Mouse (Mus musculus): ENCODE results near the gene Cidec. TPM values are rescaled to one million over a fixed set of nuclear protein-coding genes. Genes with fewer than 3 reads are reported as not detected.

The Cidec gene
- not detected in 2 replicates for polyA plus RNA-seq (2015; fragmentation: Nextera tagmentation; extraction: Ambion mirVana)

DNA sequence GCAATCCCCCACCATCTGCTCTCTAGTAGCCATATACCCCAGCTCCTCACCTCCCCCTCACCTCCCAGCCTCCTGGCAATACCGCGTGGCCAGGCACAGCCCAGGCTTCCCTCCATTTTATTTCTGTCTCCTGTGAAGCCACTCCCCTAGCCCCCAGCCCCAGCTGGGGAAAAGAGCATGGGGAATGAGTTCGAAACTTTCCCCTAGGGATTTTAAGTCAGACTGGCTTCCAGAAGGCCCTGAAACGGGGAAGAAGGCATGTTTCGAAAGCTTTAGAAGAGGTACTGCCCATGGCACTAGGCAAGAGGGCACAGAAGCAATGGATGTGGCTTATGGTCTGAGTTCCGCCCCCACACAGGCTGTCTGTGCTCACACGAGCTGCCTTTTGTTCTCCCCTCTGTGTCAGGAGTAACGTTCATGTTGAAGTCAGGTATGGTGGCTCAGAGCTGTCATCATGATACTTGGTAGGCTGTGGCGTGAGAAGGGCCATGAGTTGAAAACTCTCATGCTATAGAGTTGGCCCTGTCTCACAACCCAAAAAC lies at the start of gene Cidec:
Gene Cidec (minus strand): TSS at position 97 of the 542 bp plus-strand sequence.
- Histone ChIP-seq H3K4me2 (no peak within 1 kb of the TSS), H3K9ac (no peak within 1 kb of the TSS), H3K4me3 (no peak within 1 kb of the TSS), H3K27me3 (replicated peaks) (0 out of 2 replicates have a peak, but pooled peaks cover 3% of the 10 kb centered on the region), H3K4me1 (no peaks in the 10 kb centered on the region), H3K9me3 (no peaks in the 10 kb centered on the region), H3K36me3 (replicated peaks) (no peaks in the 10 kb centered on the region), H3K27ac (no peak within 1 kb of the TSS)
- no peak for ATAC-seq (replicated peaks)
- 84% methylated on average over 9 of the region's 9 CpGs for WGBS

- peaks cover 6% of the 10 kb centered on the region; the same call in 1 of the 2 replicates for H3K36me3 ChIP-seq (replicated peaks)
- peak overlapping the region; percentile 92 for H3K4me2 ChIP-seq
- H3K4me3 ChIP-seq, result peak overlapping the region; percentile 65
- peak overlapping the region; percentile 83 for H3K27ac ChIP-seq
- peak overlapping the region; percentile 83 for H3K9ac ChIP-seq
- 0 out of 2 replicates have a peak, but pooled peaks cover 3% of the 10 kb centered on the region for H3K27me3 ChIP-seq (replicated peaks)
- H3K9me3 ChIP-seq, result no peaks in the 10 kb centered on the region
- peak; percentile 67 for ATAC-seq (replicated peaks)
- peaks cover 43% of the 10 kb centered on the region for H3K4me1 ChIP-seq
- WGBS, result 6% methylated on average over 10 of the region's 10 CpGs
Observed at GRCm38 (mm10) chr6:113483729-113484128, 48.2 kb upstream of the Cidec start.

DNA sequence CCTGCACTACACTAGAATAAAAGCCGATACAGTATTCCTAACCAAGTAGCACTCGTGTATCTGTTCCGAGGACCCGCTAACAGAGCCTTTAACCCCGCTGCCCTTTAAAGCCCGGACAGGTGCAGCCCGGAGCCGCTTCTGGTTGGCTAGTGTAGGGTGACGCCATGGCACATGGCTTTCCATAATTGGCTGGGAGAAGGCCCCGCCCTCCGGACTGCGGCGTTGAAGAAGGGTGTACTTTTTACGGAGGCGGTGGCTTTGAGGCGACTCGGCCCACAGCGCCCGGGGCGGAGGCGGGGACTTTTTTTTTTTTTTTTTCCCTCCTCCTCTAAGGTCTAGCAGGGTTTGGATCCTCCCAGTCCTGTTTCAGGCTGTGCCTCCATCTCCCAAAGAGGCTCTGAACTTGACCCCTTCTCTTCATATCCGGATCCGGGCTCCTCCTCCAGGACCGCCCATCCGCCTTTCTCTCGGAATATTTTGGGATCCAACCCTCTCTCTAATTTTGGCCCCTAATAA lies 47.6 kb upstream of the Cidec start, which contains the start of gene Creld1:
Gene Creld1 (plus strand): TSS at position 198 of the 516 bp plus-strand sequence.
- H3K9me3 ChIP-seq, result no peaks in the 10 kb centered on the region

DNA sequence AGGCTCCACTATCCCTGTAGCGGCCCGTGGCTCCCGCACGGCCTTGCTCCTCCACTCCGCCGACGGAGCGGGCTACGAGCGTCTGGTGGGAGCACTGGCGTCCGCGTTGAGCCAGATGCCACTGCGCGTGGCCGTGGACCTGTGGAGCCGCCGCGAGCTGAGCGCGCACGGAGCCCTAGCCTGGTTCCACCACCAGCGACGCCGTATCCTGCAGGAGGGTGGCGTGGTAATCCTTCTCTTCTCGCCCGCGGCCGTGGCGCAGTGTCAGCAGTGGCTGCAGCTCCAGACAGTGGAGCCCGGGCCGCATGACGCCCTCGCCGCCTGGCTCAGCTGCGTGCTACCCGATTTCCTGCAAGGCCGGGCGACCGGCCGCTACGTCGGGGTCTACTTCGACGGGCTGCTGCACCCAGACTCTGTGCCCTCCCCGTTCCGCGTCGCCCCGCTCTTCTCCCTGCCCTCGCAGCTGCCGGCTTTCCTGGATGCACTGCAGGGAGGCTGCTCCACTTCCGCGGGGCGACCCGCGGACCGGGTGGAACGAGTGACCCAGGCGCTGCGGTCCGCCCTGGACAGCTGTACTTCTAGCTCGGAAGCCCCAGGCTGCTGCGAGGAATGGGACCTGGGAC lies 47.0 kb upstream of the Cidec start:
- Histone ChIP-seq H3K4me1 (peaks cover 43% of the 10 kb centered on the region), H3K9me3 (no peaks in the 10 kb centered on the region), H3K36me3 (replicated peaks) (no peaks in the 10 kb centered on the region), H3K27ac (peak overlapping the region; percentile 83), H3K4me2 (peak overlapping the region; percentile 92), H3K4me3 (peak overlapping the region; percentile 65), H3K9ac (peak overlapping the region; percentile 83), H3K27me3 (replicated peaks) (0 out of 2 replicates have a peak, but pooled peaks cover 3% of the 10 kb centered on the region)
- WGBS, result under 1% methylated on average over 63 of the region's 65 CpGs
- peak; percentile 66 for ATAC-seq (replicated peaks)

More for the DNA sequence above, 47.6 kb upstream of the Cidec start, which contains the start of gene Creld1:
- Histone ChIP-seq H3K4me2 (peak within 1 kb of the TSS; percentile 92), H3K4me3 (peak within 1 kb of the TSS; percentile 65), H3K27ac (peak within 1 kb of the TSS; percentile 83), H3K9ac (peak within 1 kb of the TSS; percentile 83), H3K27me3 (replicated peaks) (0 out of 2 replicates have a peak, but pooled peaks cover 3% of the 10 kb centered on the region), H3K36me3 (replicated peaks) (0 out of 2 replicates have a peak, but pooled peaks cover 4% of the 10 kb centered on the region), H3K4me1 (peaks cover 43% of the 10 kb centered on the region)
- WGBS, result under 1% methylated on average over 26 of the region's 26 CpGs
- peak; percentile 98 for ATAC-seq (replicated peaks)

DNA sequence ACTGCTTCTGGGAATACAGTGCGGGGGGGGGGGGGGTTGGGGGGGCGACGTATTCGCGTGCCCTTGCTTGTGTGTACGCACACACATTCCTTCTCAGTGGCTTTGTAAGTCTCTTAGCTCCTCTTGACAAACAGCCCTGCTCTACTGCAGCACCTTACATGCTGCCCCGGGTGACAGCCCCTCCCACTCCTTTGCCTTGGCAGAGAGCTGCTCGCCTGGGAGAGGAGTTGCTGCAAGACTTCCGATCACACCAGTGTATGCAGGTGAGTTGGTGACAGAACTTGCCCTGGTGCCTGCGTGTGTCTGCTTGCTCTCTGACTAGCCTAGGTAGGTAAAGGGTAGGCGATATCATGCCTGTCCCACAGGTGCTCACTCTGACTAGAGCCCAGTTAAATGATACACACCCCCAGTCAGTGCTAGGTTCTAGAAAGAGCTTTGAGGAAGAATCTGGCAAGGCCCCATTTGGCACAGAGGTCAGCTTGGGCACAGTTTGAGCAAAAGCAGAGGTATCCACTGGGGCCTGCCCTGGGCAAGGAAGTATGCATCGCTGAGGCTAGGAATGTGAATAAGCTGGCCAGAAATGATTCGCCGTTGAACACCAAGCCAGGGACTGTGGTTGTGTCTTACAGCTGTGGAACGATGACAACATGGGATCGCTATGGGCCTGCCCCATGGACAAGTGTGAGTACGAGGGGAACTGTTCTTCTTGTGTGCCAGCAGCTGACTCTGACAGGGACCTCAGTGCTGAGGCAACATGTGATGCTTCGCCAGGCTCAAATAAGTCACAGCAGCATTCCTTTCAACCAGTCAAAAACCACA lies 45.2 kb upstream of the Cidec start:
- H3K9ac ChIP-seq, result no peak overlapping the region
- no peak overlapping the region for H3K4me3 ChIP-seq
- H3K27ac ChIP-seq, result no peak overlapping the region
- H3K27me3 ChIP-seq (replicated peaks), result 0 out of 2 replicates have a peak, but pooled peaks cover 3% of the 10 kb centered on the region
- H3K4me2 ChIP-seq, result no peak overlapping the region
- H3K4me1 ChIP-seq, result peaks cover 34% of the 10 kb centered on the region
- 69% methylated on average over 18 of the region's 18 CpGs for WGBS
- ATAC-seq (replicated peaks), result no peak
- no peaks in the 10 kb centered on the region for H3K36me3 ChIP-seq (replicated peaks)
- H3K9me3 ChIP-seq, result no peaks in the 10 kb centered on the region

DNA sequence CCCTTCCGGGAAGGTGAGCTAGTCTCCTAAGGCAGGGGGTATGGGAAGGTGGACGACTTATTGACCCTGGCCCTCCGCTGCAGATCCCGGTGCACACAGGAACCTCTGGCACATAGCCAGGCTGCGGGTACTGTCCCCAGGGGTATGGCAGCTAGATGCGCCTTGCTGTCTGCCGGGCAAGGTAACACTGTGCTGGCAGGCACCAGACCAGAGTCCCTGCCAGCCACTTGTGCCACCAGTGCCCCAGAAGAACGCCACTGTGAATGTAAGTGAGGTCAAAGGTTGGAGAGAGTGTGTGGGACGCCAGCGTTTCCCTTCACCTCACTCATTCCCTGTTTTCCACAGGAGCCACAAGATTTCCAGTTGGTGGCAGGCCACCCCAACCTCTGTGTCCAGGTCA lies 43.3 kb upstream of the Cidec start:
- no peaks in the 10 kb centered on the region for H3K36me3 ChIP-seq (replicated peaks)
- ATAC-seq (replicated peaks), result no peak
- no peak overlapping the region for H3K4me2 ChIP-seq
- 0 out of 2 replicates have a peak, but pooled peaks cover 3% of the 10 kb centered on the region for H3K27me3 ChIP-seq (replicated peaks)
- H3K9ac ChIP-seq, result no peak overlapping the region
- no peak overlapping the region for H3K27ac ChIP-seq
- peaks cover 16% of the 10 kb centered on the region for H3K4me1 ChIP-seq
- no peaks in the 10 kb centered on the region for H3K9me3 ChIP-seq
- no peak overlapping the region for H3K4me3 ChIP-seq
- 86% methylated on average over 10 of the region's 10 CpGs for WGBS

DNA sequence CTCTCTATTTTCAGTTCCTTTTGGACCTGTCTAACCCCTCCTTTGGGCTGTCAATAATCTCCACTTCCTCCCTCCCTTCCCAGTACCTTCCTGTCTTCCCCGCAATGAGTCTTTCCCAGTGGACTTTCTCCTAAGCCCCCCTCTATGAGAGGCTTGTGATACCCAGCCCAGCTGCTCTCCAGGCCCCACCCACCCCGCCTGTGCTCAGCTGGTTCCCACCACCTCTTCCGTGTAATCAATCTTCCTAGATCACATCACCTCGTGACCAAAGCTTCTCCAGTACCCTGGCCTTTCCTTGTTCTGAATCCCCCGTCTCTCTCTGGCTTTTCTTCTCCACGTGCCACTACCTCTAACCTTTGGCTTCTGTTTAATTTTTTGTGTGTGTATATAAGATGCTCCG lies 41.8 kb upstream of the Cidec start:
- Histone ChIP-seq H3K36me3 (replicated peaks) (no peaks in the 10 kb centered on the region), H3K27ac (no peak overlapping the region), H3K27me3 (replicated peaks) (0 out of 2 replicates have a peak, but pooled peaks cover 3% of the 10 kb centered on the region), H3K9ac (no peak overlapping the region), H3K9me3 (no peaks in the 10 kb centered on the region), H3K4me2 (no peak overlapping the region), H3K4me1 (peaks cover 9% of the 10 kb centered on the region), H3K4me3 (no peak overlapping the region)
- WGBS, result 58% methylated on average over 7 of the region's 7 CpGs
- no peak for ATAC-seq (replicated peaks)

DNA sequence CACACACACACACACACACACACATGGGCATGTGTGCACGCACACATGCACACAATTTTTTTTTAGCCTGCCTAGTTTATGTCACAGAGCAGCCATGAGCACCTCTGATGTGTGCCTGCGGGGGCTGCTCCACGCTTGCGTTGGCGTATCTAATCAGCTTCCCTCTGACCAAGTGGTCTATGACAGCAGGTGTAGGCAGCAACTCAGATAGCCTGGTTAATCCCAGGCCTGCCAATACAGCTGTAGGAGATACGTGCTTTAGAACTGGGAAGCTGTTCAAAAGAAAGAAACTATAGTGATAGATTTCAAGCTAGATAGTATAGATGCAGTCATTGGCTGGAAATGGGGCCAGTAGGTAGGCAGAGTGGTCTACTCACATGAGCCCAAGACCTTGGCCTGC lies 38.2 kb upstream of the Cidec start:
- Histone ChIP-seq H3K4me3 (no peak overlapping the region), H3K27ac (no peak overlapping the region), H3K36me3 (replicated peaks) (no peaks in the 10 kb centered on the region), H3K27me3 (replicated peaks) (peaks cover 24% of the 10 kb centered on the region), H3K4me1 (peaks cover 12% of the 10 kb centered on the region), H3K9ac (no peak overlapping the region), H3K9me3 (no peaks in the 10 kb centered on the region), H3K4me2 (no peak overlapping the region)
- 73% methylated on average over 6 of the region's 6 CpGs for WGBS
- ATAC-seq (replicated peaks), result no peak

DNA sequence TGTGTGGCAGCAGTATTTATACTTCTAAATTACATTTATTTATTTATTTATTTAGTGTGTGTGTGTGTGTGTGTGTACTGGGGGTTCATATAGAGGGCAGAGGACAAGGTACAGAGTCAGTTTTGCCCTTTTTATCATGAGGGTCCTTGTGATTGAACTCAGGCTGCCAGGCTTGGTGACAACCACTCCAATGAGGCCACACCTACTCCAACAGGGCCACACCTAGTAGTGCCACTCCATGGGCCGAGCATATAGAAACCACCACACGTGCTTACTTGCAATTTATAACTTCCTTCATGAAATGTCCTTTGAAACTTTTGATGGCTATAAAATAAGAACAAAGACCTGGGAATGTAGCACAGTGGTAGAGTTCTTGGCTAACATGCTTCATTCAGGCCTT lies 37.7 kb upstream of the Cidec start:
- Histone ChIP-seq H3K4me3 (no peak overlapping the region), H3K27ac (no peak overlapping the region), H3K9ac (no peak overlapping the region), H3K27me3 (replicated peaks) (peaks cover 24% of the 10 kb centered on the region), H3K9me3 (no peaks in the 10 kb centered on the region), H3K36me3 (replicated peaks) (no peaks in the 10 kb centered on the region), H3K4me1 (peaks cover 12% of the 10 kb centered on the region), H3K4me2 (no peak overlapping the region)
- no peak for ATAC-seq (replicated peaks)
- 85% methylated on average over 2 of the region's 2 CpGs for WGBS

DNA sequence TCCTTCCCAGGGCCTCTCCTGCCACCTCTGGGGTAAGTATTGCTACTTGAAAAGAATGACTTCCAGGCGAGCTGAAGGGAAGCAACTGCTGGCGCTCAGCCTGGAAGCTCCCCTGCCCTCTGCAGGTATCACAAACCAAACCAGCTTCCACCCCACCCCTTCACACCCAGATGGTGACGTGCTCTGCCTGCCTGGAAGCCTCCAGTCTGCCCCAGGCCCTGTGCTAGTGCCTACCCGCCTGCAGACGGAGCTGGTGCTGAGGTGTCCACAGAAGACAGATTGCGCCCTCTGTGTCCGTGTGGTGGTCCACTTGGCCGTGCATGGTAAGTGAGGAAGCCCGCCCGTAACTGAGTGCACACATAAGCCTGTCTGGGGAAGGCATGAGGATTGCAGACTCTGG lies 36.5 kb upstream of the Cidec start:
- Histone ChIP-seq H3K27me3 (replicated peaks) (peaks cover 24% of the 10 kb centered on the region), H3K4me3 (no peak overlapping the region), H3K9me3 (no peaks in the 10 kb centered on the region), H3K4me2 (no peak overlapping the region), H3K36me3 (replicated peaks) (no peaks in the 10 kb centered on the region), H3K9ac (no peak overlapping the region), H3K4me1 (peaks cover 12% of the 10 kb centered on the region), H3K27ac (no peak overlapping the region)
- 65% methylated on average over 10 of the region's 10 CpGs for WGBS
- no peak for ATAC-seq (replicated peaks)

GRCm38 (mm10) chr6:113471297-113471936 lies 35.9 kb upstream of the Cidec start, which contains the start of gene Il17rc:
Gene Il17rc (plus strand): TSS chr6:113471427.
- Histone ChIP-seq H3K9me3 (no peaks in the 10 kb centered on the region), H3K4me3 (no peak within 1 kb of the TSS), H3K4me2 (no peak within 1 kb of the TSS; the same call in 1 of the 2 replicates), H3K27ac (no peak within 1 kb of the TSS), H3K9ac (no peak within 1 kb of the TSS), H3K27me3 (replicated peaks) (peaks cover 24% of the 10 kb centered on the region), H3K4me1 (peaks cover 12% of the 10 kb centered on the region), H3K36me3 (replicated peaks) (no peaks in the 10 kb centered on the region)
- 13% methylated on average over 12 of the region's 12 CpGs for WGBS
- no peak for ATAC-seq (replicated peaks)

All from midbrain, embryonic 15.5 days (tissue).